8 mouse cellular contexts compared by ENCODE assay signal in genomic region chr8:25439971-25440370, GRCm38 (mm10).
DNase-seq lines count a peak whose midpoint lies in the region.

No protein-coding gene starts in this region.

- intact Hi-C loops in left cerebral cortex, postnatal 36 days (cut with DNase I) = no loop called here

- DNase-seq in gastrocnemius, adult 18-20 months (ENCODE audit: low spot score) = peak; percentile 30
- DNase-seq in gastrocnemius, postnatal 4 days (ENCODE audit: low spot score in 2 of 2) = no peak
- DNase-seq in 3T3-L1 (ENCODE audit: low read depth, low spot score) = peak; percentile 48
- DNase-seq in gastrocnemius, postnatal 25 days = peak; percentile 36
- DNase-seq in kidney, postnatal 4 days = peak; percentile 41 to 66
- DNase-seq in left cerebral cortex, postnatal 36 days (ENCODE audit: low spot score in 2 of 2) = no peak
- no peak for DNase-seq in thymus, postnatal 25 days
- DNase-seq in layer of hippocampus, adult 9-10 months (ENCODE audit: low spot score) = no peak

Comparison
In these comparisons a context has a peak if more than half of its experiments do, and no peak if none do; other contexts are left out.
1. DNase-seq: peak in gastrocnemius, adult 18-20 months (single experiment), 3T3-L1 (single experiment), gastrocnemius, postnatal 25 days (single experiment) and kidney, postnatal 4 days (2 of 2); none in gastrocnemius, postnatal 4 days (0 of 2), left cerebral cortex, postnatal 36 days (0 of 2), thymus, postnatal 25 days (single experiment) and layer of hippocampus, adult 9-10 months (single experiment).